In the genomic region with DNA sequence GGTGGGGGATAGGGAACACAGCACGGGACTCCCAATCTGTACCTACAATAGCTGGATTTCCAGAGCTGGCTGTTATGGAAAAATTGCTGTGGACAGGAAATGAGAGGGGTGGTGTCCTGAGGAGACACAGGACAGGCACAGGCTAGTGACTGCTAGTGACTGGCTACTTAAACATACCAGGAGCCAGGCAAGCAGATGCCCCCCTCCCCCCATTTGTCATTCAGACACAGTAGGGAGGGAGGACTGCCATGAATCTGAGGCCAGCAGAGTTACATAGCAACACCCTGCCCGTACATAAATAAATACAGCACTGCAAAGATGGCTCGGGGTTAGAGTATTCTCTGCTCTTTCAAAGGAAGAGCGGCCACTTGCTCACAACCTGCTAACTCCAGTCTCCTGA, we compare ENCODE assay signal across 8 mouse cellular contexts. TPM values are rescaled to one million over a fixed set of nuclear protein-coding genes. Genes with fewer than 3 reads are reported as not detected.
DNase-seq lines count a peak whose midpoint lies in the region; ATAC-seq and TF ChIP-seq lines count a peak whose summit lies in the region.
"Had no signal": no experiment of that assay in that cellular context is flagged by ENCODE, and none has a peak within 500 bp of the region (broad histone marks: within the 10 kb centered on the region; RNA-seq: fewer than 3 reads in every experiment).

No protein-coding gene starts in this region.

- no peak for TF ChIP-seq EP300 in lung, postnatal 0 days (IDR thresholded peaks at IDR 0.05)

- no peaks in the 10 kb centered on the region for H3K36me3 ChIP-seq in lung, postnatal 0 days (ENCODE audit: insufficient read depth, low read length)
- H3K36me3 ChIP-seq in embryonic facial prominence, embryonic 10.5 days (replicated peaks): no peaks in the 10 kb centered on the region
- H3K36me3 ChIP-seq: embryonic facial prominence, embryonic 15.5 days had no signal

- no peak for TF ChIP-seq CTCF in lung, postnatal 0 days (IDR thresholded peaks at IDR 0.05)
- no peak for TF ChIP-seq CTCF in lung, adult 2 months (IDR thresholded peaks at IDR 0.05; ENCODE audit: insufficient read depth, low read length)
- no peak for TF ChIP-seq CTCF in olfactory bulb, adult 2 months (IDR thresholded peaks at IDR 0.05; ENCODE audit: insufficient read depth, low read depth, low read length)

- no peak overlapping the region for H3K9ac ChIP-seq in lung, postnatal 0 days (replicated peaks; ENCODE audit: low read depth)
- H3K9ac ChIP-seq: embryonic facial prominence, embryonic 15.5 days had no signal

- intact Hi-C loops in heart, postnatal 10 days (cut with DNase I): loop anchor here (5.0 kb wide), 1 partner anchor 55 kb away; no protein-coding TSS in a partner anchor

- no peak for TF ChIP-seq POLR2A in lung, adult 2 months (IDR thresholded peaks at IDR 0.05; ENCODE audit: borderline replicate concordance, extremely low read depth, low read depth, low read length)
- no peak for TF ChIP-seq POLR2A in olfactory bulb, adult 2 months (IDR thresholded peaks at IDR 0.05; ENCODE audit: insufficient read depth, low read depth, low read length)

- H3K27me3 ChIP-seq in lung, postnatal 0 days (replicated peaks; ENCODE audit: insufficient read depth, low read length): peaks cover 9% of the 10 kb centered on the region; the same call in 1 of the 2 replicates
- peaks cover 13% of the 10 kb centered on the region for H3K27me3 ChIP-seq in embryonic facial prominence, embryonic 10.5 days (replicated peaks; ENCODE audit: low read depth, poor library complexity, severe bottlenecking)

- DNase-seq in lung, postnatal 0 days (ENCODE audit: low spot score): peak; percentile 5
- no peak for DNase-seq in lung, adult 2 months
- DNase-seq in embryonic facial prominence, embryonic 10.5 days (ENCODE audit: low spot score): peak; percentile 52
- DNase-seq in heart, postnatal 10 days: peak; percentile 61 to 63
- no peak for DNase-seq in layer of hippocampus, postnatal 14 days (ENCODE audit: low spot score in 2 of 2)

- no peak overlapping the region for H3K27ac ChIP-seq in lung, postnatal 0 days (ENCODE audit: low read length)
- H3K27ac ChIP-seq in embryonic facial prominence, embryonic 10.5 days (replicated peaks): peak overlapping the region; percentile 15; the same call in 1 of the 2 replicates
- H3K27ac ChIP-seq in olfactory bulb, adult 2 months (ENCODE audit: insufficient read depth, low read depth, low read length): peak overlapping the region; percentile 58
- H3K27ac ChIP-seq: embryonic facial prominence, embryonic 15.5 days had no signal

- no peak overlapping the region for H3K4me2 ChIP-seq in lung, postnatal 0 days (replicated peaks; ENCODE audit: low read depth, low read length)
- H3K4me2 ChIP-seq: embryonic facial prominence, embryonic 15.5 days had no signal

- ATAC-seq in lung, postnatal 0 days: no peak
- no peak for ATAC-seq in activated CD4-positive, CD25-positive, alpha-beta regulatory T cell, adult 4 months

- 12% methylated on average over 4 of the region's 4 CpGs for WGBS in lung, postnatal 0 days
- WGBS in lung, adult 2 months: 23% methylated on average over 4 of the region's 4 CpGs
- WGBS in embryonic facial prominence, embryonic 10.5 days: 42% methylated on average over 4 of the region's 4 CpGs
- WGBS in olfactory bulb, adult 2 months: 16% methylated on average over 4 of the region's 4 CpGs

- H3K9me3 ChIP-seq in lung, postnatal 0 days (ENCODE audit: low read length): no peaks in the 10 kb centered on the region
- H3K9me3 ChIP-seq in embryonic facial prominence, embryonic 10.5 days: no peaks in the 10 kb centered on the region
- H3K9me3 ChIP-seq: embryonic facial prominence, embryonic 15.5 days had no signal

- peaks cover 6% of the 10 kb centered on the region; the same call in 1 of the 2 replicates for H3K4me1 ChIP-seq in lung, postnatal 0 days (ENCODE audit: insufficient read depth, low read depth, low read length)
- H3K4me1 ChIP-seq in lung, adult 2 months (ENCODE audit: control insufficient read depth, insufficient read depth, low read length): peaks cover 2% of the 10 kb centered on the region
- peaks cover 42% of the 10 kb centered on the region for H3K4me1 ChIP-seq in embryonic facial prominence, embryonic 10.5 days
- peaks cover 10% of the 10 kb centered on the region for H3K4me1 ChIP-seq in olfactory bulb, adult 2 months (ENCODE audit: control insufficient read depth, insufficient read depth, low read length)

- no peak overlapping the region for H3K4me3 ChIP-seq in lung, postnatal 0 days (ENCODE audit: low read depth, low read length)
- no peak overlapping the region for H3K4me3 ChIP-seq in lung, adult 2 months (replicated peaks; ENCODE audit: extremely low read depth, low read depth, low read length)
- no peak overlapping the region for H3K4me3 ChIP-seq in embryonic facial prominence, embryonic 10.5 days
- peak overlapping the region; percentile 23 for H3K4me3 ChIP-seq in olfactory bulb, adult 2 months (ENCODE audit: insufficient read depth, low read depth, low read length)
- H3K4me3 ChIP-seq: embryonic facial prominence, embryonic 15.5 days had no signal

RNA-seq across cellular contexts. Expression of gene Ankrd6, which starts 3.0 kb away (rescaled TPM):
- 1.2 and 1.3 TPM in 2 replicates for polyA plus RNA-seq in lung, postnatal 0 days (2015; fragmentation: Nextera tagmentation; extraction: Ambion mirVana)
- 0.34 and 0.72 TPM in 2 replicates for polyA plus RNA-seq in lung, adult 2 months (2012; rRNA removed)
- 12.2 and 16.4 TPM in 2 replicates for polyA plus RNA-seq in embryonic facial prominence, embryonic 10.5 days (2016; fragmentation: Nextera tagmentation; extraction: Ambion mirVana)
- total RNA-seq in heart, postnatal 10 days (2021): 1 to 10 TPM; 3.5 to 6.3 TPM
- 105 TPM in 1 of 2 replicates, not detected in the other for polyA plus RNA-seq in olfactory bulb, adult 2 months (2012; ENCODE audit: insufficient read depth, insufficient read length, low replicate concordance, missing spikeins)
- 1 to 10 TPM in 1 of 2 experiments, under 1 TPM in 1; 0.99 to 1.4 TPM for polyA plus RNA-seq in activated CD4-positive, CD25-positive, alpha-beta regulatory T cell, adult 4 months (2017; shearing (Covaris generic))
- total RNA-seq in layer of hippocampus, postnatal 14 days (2021): 10 to 100 TPM; 27.1 to 30.2 TPM

RNA-seq across cellular contexts. Expression of gene Rragd, which starts 35.2 kb away (rescaled TPM):
- polyA plus RNA-seq in lung, postnatal 0 days (2015; fragmentation: Nextera tagmentation; extraction: Ambion mirVana): 5.6 and 7.8 TPM in 2 replicates
- polyA plus RNA-seq in lung, adult 2 months (2012; rRNA removed): 1.8 and 3.4 TPM in 2 replicates
- polyA plus RNA-seq in embryonic facial prominence, embryonic 10.5 days (2016; fragmentation: Nextera tagmentation; extraction: Ambion mirVana): 22.5 and 22.9 TPM in 2 replicates
- 10 to 100 TPM; 74.1 to 88.3 TPM for total RNA-seq in heart, postnatal 10 days (2021)
- 152 TPM in 1 of 2 replicates, not detected in the other for polyA plus RNA-seq in olfactory bulb, adult 2 months (2012; ENCODE audit: insufficient read depth, insufficient read length, low replicate concordance, missing spikeins)
- polyA plus RNA-seq in activated CD4-positive, CD25-positive, alpha-beta regulatory T cell, adult 4 months (2017; shearing (Covaris generic)): 1 to 10 TPM; 4.2 to 4.3 TPM
- total RNA-seq in layer of hippocampus, postnatal 14 days (2021): 10 to 100 TPM; 50.1 to 56.0 TPM

Comparison
In these comparisons a context has a peak if more than half of its experiments do, and no peak if none do; other contexts are left out.
1. DNase-seq: peak in lung, postnatal 0 days (single experiment), embryonic facial prominence, embryonic 10.5 days (single experiment) and heart, postnatal 10 days (2 of 2); none in lung, adult 2 months (single experiment) and layer of hippocampus, postnatal 14 days (0 of 2).